In the genomic region with DNA sequence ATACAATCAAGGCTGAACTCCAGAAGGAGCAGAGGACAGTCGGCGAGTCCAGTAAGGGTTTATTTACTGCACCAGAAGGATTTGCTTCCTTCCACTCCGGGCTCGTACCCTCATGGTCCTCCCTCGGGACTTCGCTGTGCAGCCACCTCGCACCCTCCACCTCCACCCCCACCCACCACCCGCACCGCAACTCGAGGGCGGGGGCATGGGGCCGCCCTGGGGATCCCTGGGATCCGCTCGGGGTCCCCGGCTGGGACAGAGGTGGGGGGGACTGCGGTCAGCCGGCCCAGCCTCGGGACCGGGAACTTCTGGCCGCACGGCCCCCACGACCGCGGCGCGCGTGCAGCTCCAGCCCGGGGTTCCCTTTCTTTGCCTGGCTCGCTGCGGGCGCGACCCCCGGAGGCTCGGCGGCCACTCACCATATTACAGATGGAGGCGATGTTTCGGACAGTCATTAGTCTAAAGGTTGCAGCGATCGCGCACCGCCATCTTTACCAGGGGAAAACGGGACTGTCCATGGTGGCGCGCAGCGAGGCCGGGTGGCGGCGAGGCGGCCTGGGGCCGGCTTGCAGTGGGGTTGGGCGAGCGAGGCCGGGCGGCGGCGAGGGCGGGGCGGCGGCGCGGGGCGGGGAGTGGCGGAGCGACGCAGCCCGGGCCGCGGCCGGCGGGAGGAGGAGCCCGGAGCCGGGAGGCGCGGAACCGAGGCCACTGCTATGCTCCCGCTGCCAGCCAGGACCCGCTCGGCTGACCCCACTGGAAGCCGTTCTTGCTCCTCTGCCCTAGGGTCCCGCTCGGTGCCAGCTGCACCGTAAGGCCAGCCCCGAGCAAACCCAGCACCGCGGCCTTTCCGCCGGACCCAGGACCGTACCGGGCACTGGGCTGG, we compare ENCODE assay signal across 8 mouse cellular contexts. TPM values are rescaled to one million over a fixed set of nuclear protein-coding genes. Genes with fewer than 3 reads are reported as not detected.
DNase-seq lines count a peak whose midpoint lies in the region; ATAC-seq and TF ChIP-seq lines count a peak whose summit lies in the region.

A gene (minus strand): TSS at position 601 of the 883 bp plus-strand sequence.

- peak within 1 kb of the TSS; percentile 85 for H3K4me2 ChIP-seq in forebrain, embryonic 14.5 days (ENCODE audit: low read length)
- peak within 1 kb of the TSS; percentile 71 for H3K4me2 ChIP-seq in lung, embryonic 15.5 days

- peak within 1 kb of the TSS; percentile 92 for H3K9ac ChIP-seq in ES-Bruce4 (ENCODE audit: low read depth, poor library complexity, severe bottlenecking)
- H3K9ac ChIP-seq in forebrain, embryonic 14.5 days (ENCODE audit: low read length), result peak within 1 kb of the TSS; percentile 93
- peak within 1 kb of the TSS; percentile 95 for H3K9ac ChIP-seq in lung, embryonic 15.5 days

- ATAC-seq in forebrain, embryonic 14.5 days, result peak; percentile 96
- peak; percentile 92 for ATAC-seq in lung, embryonic 15.5 days (ENCODE audit: borderline replicate concordance, extremely low read depth, low FRiP score, low TSS enrichment)

- H3K27me3 ChIP-seq in ES-Bruce4 (ENCODE audit: control insufficient read depth, insufficient read depth, low read length, poor library complexity, severe bottlenecking), result no peaks in the 10 kb centered on the region
- no peaks in the 10 kb centered on the region for H3K27me3 ChIP-seq in forebrain, embryonic 14.5 days (replicated peaks; ENCODE audit: control insufficient read depth, insufficient read depth, low read length)
- no peaks in the 10 kb centered on the region for H3K27me3 ChIP-seq in lung, embryonic 15.5 days

- TF ChIP-seq POLR2A in ES-Bruce4 (IDR thresholded peaks at IDR 0.05; ENCODE audit: insufficient read depth, low read length), result peak; percentile 49
- no peak; the same call in none of the 2 replicates for TF ChIP-seq POLR2A in olfactory bulb, adult 2 months (IDR thresholded peaks at IDR 0.05; ENCODE audit: insufficient read depth, low read depth, low read length)

- H3K36me3 ChIP-seq in ES-Bruce4 (ENCODE audit: control insufficient read depth, insufficient read depth, low read length, poor library complexity, severe bottlenecking), result no peaks in the 10 kb centered on the region
- no peaks in the 10 kb centered on the region for H3K36me3 ChIP-seq in forebrain, embryonic 14.5 days (ENCODE audit: control insufficient read depth, insufficient read depth, low read length)
- no peaks in the 10 kb centered on the region for H3K36me3 ChIP-seq in lung, embryonic 15.5 days

- peak within 1 kb of the TSS; percentile 90 for H3K4me3 ChIP-seq in ES-Bruce4 (ENCODE audit: low read depth, low read length)
- H3K4me3 ChIP-seq in forebrain, embryonic 14.5 days (ENCODE audit: low read depth, low read length), result peak within 1 kb of the TSS; percentile 76
- peak within 1 kb of the TSS; percentile 75 for H3K4me3 ChIP-seq in lung, embryonic 15.5 days
- peak within 1 kb of the TSS; percentile 99 for H3K4me3 ChIP-seq in olfactory bulb, adult 2 months (ENCODE audit: insufficient read depth, low read depth, low read length)

- DNase-seq in cerebellum, adult 11 months, result peak; percentile 82
- DNase-seq in forebrain, embryonic 14.5 days (ENCODE audit: low spot score), result peak; percentile 70
- peak; percentile 91 to 95 for DNase-seq in heart, postnatal 14 days
- peak; percentile 68 to 78 for DNase-seq in layer of hippocampus, adult 18-20 months (ENCODE audit: low spot score in 2 of 2)
- DNase-seq in thymus, adult 18-20 months, result peak; percentile 45 to 54

- WGBS in forebrain, embryonic 14.5 days, result under 1% methylated on average over 69 of the region's 89 CpGs
- under 1% methylated on average over 66 of the region's 89 CpGs for WGBS in lung, embryonic 15.5 days
- WGBS in olfactory bulb, adult 2 months, result 1% methylated on average over 83 of the region's 89 CpGs

- H3K27ac ChIP-seq in ES-Bruce4 (ENCODE audit: insufficient read depth, low read length), result peak within 1 kb of the TSS; percentile 62
- H3K27ac ChIP-seq in forebrain, embryonic 14.5 days (ENCODE audit: low read depth, low read length), result peak within 1 kb of the TSS; percentile 80
- H3K27ac ChIP-seq in lung, embryonic 15.5 days, result peak within 1 kb of the TSS; percentile 98
- H3K27ac ChIP-seq in olfactory bulb, adult 2 months (ENCODE audit: insufficient read depth, low read depth, low read length), result peak within 1 kb of the TSS; percentile 97

- intact Hi-C loops in heart, postnatal 14 days (cut with DNase I), result loop anchor here (2.0 to 10.0 kb wide), 6 partner anchors 25 to 1087 kb away; a partner anchor contains a TSS

- no peak for TF ChIP-seq EP300 in ES-Bruce4 (IDR thresholded peaks at IDR 0.05; ENCODE audit: insufficient read depth, low read depth, low read length)

- H3K4me1 ChIP-seq in ES-Bruce4 (ENCODE audit: control insufficient read depth, insufficient read depth, low read length), result no peaks in the 10 kb centered on the region
- H3K4me1 ChIP-seq in forebrain, embryonic 14.5 days (ENCODE audit: control insufficient read depth, insufficient read depth, low read length), result peaks cover 20% of the 10 kb centered on the region
- peaks cover 47% of the 10 kb centered on the region for H3K4me1 ChIP-seq in lung, embryonic 15.5 days
- peaks cover 12% of the 10 kb centered on the region for H3K4me1 ChIP-seq in olfactory bulb, adult 2 months (ENCODE audit: control insufficient read depth, insufficient read depth, low read length)

- no peak for TF ChIP-seq CTCF in ES-Bruce4 (IDR thresholded peaks at IDR 0.05; ENCODE audit: low read depth, low read length)
- 0 out of 2 replicates have a peak, but pooled peaks have one; percentile 6 for TF ChIP-seq CTCF in olfactory bulb, adult 2 months (IDR thresholded peaks at IDR 0.05; ENCODE audit: insufficient read depth, low read depth, low read length)

- H3K9me3 ChIP-seq in ES-Bruce4 (replicated peaks; ENCODE audit: control insufficient read depth, insufficient read depth, low read length, poor library complexity, severe bottlenecking), result no peaks in the 10 kb centered on the region
- H3K9me3 ChIP-seq in forebrain, embryonic 14.5 days (replicated peaks; ENCODE audit: control insufficient read depth, low read length), result no peaks in the 10 kb centered on the region
- no peaks in the 10 kb centered on the region for H3K9me3 ChIP-seq in lung, embryonic 15.5 days

RNA-seq across cellular contexts. Expression of the gene that starts here (rescaled TPM):
- 46.3 and 52.4 TPM in 2 replicates for polyA plus RNA-seq in ES-Bruce4 (2011; ENCODE audit: insufficient read depth, insufficient read length, low read depth, missing spikeins)
- polyA plus RNA-seq in forebrain, embryonic 14.5 days (2014; fragmentation: Nextera tagmentation; extraction: Ambion mirVana), result 31.8 and 41.6 TPM in 2 replicates
- total RNA-seq in heart, postnatal 14 days (2021), result 10 to 100 TPM; 42.9 to 43.6 TPM
- total RNA-seq in layer of hippocampus, adult 18-20 months (2021), result 100 to 1,000 TPM; 139 TPM
- polyA plus RNA-seq in lung, embryonic 15.5 days (2015; fragmentation: Nextera tagmentation; extraction: Ambion mirVana), result 44.5 and 46.4 TPM in 2 replicates
- 164 TPM in 1 of 2 replicates, not detected in the other for polyA plus RNA-seq in olfactory bulb, adult 2 months (2012; ENCODE audit: insufficient read depth, insufficient read length, low replicate concordance, missing spikeins)

Comparison
In these comparisons a context has a peak if more than half of its experiments do, and no peak if none do; other contexts are left out.
1. Peak in every context shown above with its lines: DNase-seq, ATAC-seq, H3K4me3 ChIP-seq and H3K27ac ChIP-seq.